Mouse (Mus musculus): ENCODE measurements at regions not wholly inside any gene's neighbourhood (a gene's known extent, or its start where the extent isn't known, plus 50 kb on each side); places are given as distances from the start of the nearest gene placed in this dataset.

DNA sequence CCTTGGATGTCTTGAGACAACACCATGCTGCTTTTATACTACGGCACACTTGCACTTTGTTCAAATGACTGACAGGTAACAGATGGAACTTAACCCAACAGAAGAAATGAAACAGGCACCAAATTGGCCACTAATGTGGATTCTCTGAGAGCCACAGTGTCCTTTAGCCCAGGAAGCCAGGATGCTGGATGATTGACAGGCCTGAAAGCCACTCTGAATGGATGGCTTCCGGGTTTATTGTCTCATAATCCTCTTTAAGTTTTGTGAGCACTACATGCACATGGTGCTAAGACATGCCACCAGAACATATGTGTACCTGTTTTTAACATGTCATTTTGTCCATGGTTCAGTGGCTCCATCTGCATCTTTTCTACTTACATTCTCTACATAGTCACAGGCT, 152.7 kb downstream of the Drd1 start:
- no peak for DNase-seq (ENCODE audit: low spot score)

GRCm38 (mm10) chr13:53900406-53901025, 155.0 kb downstream of the Drd1 start:
- DNase-seq (ENCODE audit: low spot score): no peak

DNA sequence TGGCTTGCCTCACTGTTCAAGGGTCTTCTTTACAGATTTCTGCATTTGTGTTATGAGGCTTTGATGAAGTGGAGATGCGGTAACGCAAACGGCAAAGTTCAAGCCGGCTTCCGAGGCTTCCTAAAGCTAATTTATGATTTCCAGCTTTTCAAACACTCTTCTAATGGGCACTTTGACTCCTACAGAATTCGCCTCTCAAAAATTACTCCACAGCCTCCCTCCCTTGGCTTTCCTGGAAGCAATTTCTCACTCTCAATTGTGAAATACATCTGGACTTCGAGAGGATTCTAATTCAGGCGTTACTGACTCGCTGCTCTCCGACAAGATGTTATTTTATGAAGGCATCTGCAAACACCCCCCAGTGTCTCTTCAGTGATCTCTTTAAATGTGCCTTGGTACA, 157.2 kb downstream of the Drd1 start:
- no peak for DNase-seq (ENCODE audit: low spot score)

GRCm38 (mm10) chr13:53897176-53897575, 158.3 kb downstream of the Drd1 start:
- DNase-seq (ENCODE audit: low spot score): no peak

DNA sequence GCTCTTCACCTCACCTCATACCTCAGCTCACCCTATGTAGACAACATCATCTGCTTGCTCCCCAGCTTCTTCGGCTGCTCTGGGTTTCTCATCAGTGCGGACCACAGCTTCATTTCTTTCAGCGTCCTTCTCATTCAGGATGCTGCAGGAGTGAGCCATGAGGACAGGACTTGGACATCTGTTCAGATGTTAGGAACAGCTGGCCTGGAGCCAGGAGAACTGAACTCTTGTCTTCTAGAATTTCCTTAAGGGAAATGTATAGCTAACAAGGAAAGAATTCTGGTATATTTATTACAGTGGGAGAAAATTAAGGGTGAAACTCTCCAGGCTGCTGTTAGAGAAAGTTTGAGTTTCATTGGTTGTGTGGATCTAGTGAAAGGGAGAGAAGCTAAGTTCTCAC, 167.1 kb downstream of the Drd1 start:
- DNase-seq (ENCODE audit: low spot score): no peak

GRCm38 (mm10) chr13:53885756-53886155, 169.7 kb downstream of the Drd1 start:
- DNase-seq (ENCODE audit: low spot score): no peak

DNA sequence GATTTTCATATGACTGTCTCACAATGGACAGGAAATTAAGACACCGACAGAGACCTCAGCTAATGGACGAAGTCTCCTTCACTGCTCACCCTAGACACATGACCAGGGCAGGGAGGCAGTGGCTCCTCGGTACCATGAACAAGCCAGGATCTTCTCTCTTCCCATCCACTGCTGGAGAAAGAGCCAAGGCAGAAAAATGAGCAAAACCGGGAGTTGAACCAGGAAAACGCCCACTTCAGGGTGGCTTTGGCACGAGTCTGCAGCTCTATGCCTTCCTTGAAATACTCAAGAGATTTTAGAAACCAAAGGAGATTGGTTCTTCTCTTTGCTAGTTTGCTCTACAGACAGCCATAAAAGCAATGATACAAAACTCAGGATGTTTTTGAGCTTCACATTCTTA, 172.3 kb downstream of the Drd1 start:
- no peak for DNase-seq (ENCODE audit: low spot score)

DNA sequence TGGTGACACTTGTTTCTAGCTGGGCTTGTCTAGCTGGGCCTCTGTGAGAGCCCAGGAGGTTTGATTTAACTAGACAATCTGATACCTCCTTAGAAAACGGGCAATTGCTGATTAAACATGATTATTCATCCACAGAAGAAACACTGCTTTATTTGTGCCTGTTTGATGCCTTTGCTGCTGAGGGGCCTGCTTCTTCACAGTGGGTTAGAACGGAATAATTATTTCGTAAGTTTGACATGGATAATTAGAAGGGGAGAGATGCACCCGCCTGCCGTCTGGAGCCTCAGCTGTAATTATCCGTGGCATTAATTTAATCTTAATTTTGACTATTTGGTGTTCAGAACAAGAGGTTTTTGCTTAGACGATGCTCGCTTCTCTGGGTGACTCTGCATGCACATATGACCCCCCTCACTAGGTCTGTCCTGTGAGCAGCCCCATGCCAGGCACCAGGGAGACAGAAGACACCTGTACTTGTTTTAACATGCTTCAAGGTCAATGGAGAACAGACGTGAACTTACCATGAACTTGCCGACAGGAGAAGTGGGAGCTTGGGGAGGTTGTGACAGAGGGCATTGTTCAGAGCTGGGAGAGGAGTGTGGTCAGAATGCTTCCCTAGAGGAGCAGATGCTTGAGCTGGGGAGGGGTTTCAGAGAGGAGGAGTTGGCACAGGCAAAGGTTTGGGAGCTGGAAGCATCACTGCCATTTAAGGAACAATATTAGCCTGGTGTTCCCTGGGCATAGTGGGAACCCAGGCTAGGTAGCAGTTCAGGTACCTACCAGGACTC, 174.8 kb downstream of the Drd1 start:
- no peak for DNase-seq (ENCODE audit: low spot score)

GRCm38 (mm10) chr13:53875546-53875945, 180.0 kb downstream of the Drd1 start:
- no peak for DNase-seq (ENCODE audit: low spot score)

GRCm38 (mm10) chr13:53865323-53865722, 190.2 kb downstream of the Drd1 start:
- no peak for DNase-seq (ENCODE audit: low spot score)

- peak; percentile 11 for DNase-seq (ENCODE audit: low spot score)
These were observed 193.2 kb downstream of the Drd1 start for GRCm38 (mm10) chr13:53862336-53862735.

GRCm38 (mm10) chr13:53854196-53854595, 201.3 kb downstream of the Drd1 start:
- no peak for DNase-seq (ENCODE audit: low spot score)

DNA sequence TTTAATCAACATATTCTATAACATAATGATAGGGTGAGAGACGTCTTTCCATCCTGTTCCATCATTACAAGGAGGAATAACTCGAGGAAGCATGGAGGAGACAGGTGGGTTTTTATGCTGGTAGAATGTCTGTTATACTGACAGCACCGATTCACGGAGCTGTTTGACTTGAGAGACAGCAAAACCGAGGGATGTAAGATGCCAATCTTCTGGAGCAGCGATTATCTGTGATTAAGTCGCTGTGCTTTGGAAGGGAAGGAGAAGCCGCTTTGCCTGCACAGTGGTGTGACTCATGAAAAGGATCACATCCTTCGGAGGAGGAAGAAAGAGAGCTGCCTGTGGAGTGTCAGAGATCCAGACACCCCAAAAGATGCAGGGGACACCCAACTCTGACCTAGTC, 205.4 kb downstream of the Drd1 start:
- no peak for DNase-seq (ENCODE audit: low spot score)

GRCm38 (mm10) chr13:53846221-53846620, 209.3 kb downstream of the Drd1 start:
- DNase-seq (ENCODE audit: low spot score): no peak

DNA sequence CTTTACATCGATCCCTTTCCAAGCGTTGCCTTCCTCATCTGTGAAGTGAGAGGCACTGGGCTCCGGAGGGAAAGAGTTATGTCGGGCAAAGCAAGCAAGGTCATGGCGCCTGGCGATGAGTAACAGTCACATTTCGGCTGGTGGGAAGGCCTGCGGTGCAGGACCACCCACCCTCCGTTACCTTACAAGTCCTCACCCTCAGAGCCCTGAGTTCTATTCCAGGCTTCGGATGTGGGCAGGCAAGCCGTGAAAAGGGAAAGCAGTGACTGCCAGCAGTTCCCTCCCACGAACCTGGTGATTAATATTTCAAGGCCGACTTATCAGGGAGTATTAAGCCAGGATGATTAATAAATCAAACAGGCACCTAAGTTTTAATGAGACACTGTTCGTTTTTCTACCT, 209.7 kb downstream of the Drd1 start:
- DNase-seq (ENCODE audit: low spot score): no peak

DNA sequence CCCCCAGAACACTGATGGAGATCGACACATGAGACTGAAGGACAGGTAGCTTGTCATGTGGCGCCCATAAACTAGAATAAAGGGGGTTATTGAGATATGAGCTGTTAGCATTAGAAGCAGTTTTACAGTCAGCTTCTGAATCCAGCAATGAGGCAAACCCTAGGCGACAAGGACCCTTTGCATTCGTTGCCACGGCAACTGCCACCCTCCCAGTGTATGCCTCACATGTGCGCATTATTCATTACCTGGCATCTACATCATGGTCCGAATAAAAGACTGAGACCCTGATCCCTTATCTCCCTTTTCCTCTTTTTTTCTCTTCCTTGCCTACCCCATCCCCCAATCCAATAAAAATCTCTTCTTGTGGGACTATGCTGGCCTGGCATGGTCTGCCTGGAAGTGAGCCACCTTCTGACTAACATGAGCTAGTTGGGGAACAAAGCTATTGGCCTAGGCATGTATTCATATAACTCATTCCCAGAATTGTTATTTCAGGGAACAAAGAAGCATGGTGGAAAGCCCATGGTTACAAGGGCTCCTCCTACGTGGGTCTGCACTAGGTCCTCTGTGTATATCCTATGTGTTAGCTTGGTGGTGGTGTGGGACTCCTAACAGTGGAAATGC, 229.4 kb downstream of the Drd1 start:
- DNase-seq (ENCODE audit: low spot score): no peak

GRCm38 (mm10) chr13:53822061-53822460, 233.4 kb downstream of the Drd1 start:
- no peak for DNase-seq (ENCODE audit: low spot score)

DNA sequence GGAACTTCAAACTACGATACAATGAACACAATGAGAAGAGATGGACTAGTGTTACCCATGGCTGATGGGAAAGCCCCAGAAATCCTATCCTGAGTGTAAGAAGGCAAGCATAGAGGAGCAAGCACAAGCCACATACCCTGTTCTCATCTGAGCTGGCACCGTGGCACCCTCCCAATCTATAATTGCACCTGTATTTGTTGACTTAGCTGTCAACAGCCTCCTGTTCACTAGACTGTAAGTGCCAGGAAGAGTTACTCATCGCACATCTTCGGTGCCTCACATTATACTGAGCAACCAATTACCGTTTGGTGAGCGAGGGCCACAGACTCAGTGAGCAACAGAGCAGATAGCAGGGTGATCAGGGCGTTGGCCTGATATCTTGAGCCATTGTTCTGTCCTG, 239.9 kb downstream of the Drd1 start:
- DNase-seq (ENCODE audit: low spot score): no peak

- DNase-seq (ENCODE audit: low spot score): no peak
These were observed 241.4 kb downstream of the Drd1 start for GRCm38 (mm10) chr13:53814088-53814487.

DNA sequence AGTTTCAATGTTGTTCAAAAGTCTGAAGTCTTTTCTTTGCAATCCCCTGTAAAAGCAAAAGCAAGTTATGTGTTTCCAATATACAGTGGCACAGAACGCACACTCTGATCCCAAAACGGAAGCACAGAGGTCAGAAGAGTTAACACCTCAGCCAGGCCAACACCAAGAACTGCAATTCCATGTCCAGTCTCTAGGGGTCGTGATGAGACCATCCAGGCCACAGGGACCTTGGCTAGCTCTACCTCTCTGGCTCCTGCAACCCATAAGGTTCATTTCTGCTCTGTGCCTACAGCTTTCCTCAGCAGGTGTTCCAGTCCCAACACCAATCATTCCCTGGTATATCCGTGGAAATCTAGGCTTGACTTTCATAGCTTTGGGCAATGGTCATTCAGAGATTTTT, 243.6 kb downstream of the Drd1 start:
- peak; percentile 78 for DNase-seq (ENCODE audit: low spot score)

- no peak for DNase-seq (ENCODE audit: low spot score)
These were observed 244.4 kb downstream of the Drd1 start for GRCm38 (mm10) chr13:53811151-53811550.

GRCm38 (mm10) chr13:53807791-53808525, 247.5 kb downstream of the Drd1 start:
- peak; percentile 70 for DNase-seq (ENCODE audit: low spot score)

DNA sequence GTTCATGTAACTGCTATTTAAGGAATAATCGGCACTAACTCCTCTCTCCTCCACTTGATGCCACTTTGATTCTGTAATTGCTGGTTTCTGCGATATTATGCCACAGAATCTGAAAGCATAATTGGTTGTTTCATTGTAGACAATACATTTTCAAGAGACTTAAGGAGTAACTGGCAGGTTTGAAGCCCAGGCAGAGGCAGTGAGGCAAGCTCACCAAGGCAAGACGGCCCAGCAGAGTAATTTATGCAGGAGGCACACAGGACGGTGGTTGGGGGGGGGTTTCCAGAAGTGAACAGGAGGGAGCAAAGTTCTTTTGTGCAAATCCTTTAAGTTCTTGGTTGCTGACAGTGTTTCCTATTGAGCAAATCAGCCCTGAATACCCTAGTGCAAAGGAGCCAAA, 249.6 kb downstream of the Drd1 start:
- no peak for DNase-seq (ENCODE audit: low spot score)

Data from embryo, embryonic 10 days (tissue).